Comparison of ENCODE assay signal across 34 mouse cellular contexts in genomic region chr12:35007851-35008250, GRCm38 (mm10). TPM values are rescaled to one million over a fixed set of nuclear protein-coding genes. Genes with fewer than 3 reads are reported as not detected.
DNase-seq lines count a peak whose midpoint lies in the region; ATAC-seq and TF ChIP-seq lines count a peak whose summit lies in the region.
"Had no signal": no experiment of that assay in that cellular context is flagged by ENCODE, and none has a peak within 500 bp of the region (broad histone marks: within the 10 kb centered on the region; RNA-seq: fewer than 3 reads in every experiment).

No protein-coding gene starts in this region.

- peak; percentile 25 for ATAC-seq in forebrain, embryonic 13.5 days
- no peak for ATAC-seq in forebrain, postnatal 0 days
- peak; percentile 35; the same call in 1 of the 2 replicates for ATAC-seq in midbrain, embryonic 12.5 days (ENCODE audit: low FRiP score, low read depth)
- ATAC-seq in midbrain, embryonic 16.5 days = no peak
- ATAC-seq: inflammation-experienced regulatory T-cells, adult 6 months; Patski had no signal

- TF ChIP-seq CTCF in forebrain, postnatal 0 days (IDR thresholded peaks at IDR 0.05; ENCODE audit: low read depth) = no peak

- H3K27me3 ChIP-seq in forebrain, embryonic 13.5 days = no peaks in the 10 kb centered on the region
- no peaks in the 10 kb centered on the region for H3K27me3 ChIP-seq in forebrain, postnatal 0 days (ENCODE audit: insufficient read depth, low read length)
- peaks cover 4% of the 10 kb centered on the region; the same call in 1 of the 2 replicates for H3K27me3 ChIP-seq in midbrain, embryonic 12.5 days
- no peaks in the 10 kb centered on the region for H3K27me3 ChIP-seq in midbrain, embryonic 16.5 days (ENCODE audit: control insufficient read depth, insufficient read depth, low read depth, low read length)
- H3K27me3 ChIP-seq: heart, embryonic 12.5 days; kidney, embryonic 15.5 days; limb, embryonic 12.5 days; lung, embryonic 15.5 days had no signal

- H3K4me2 ChIP-seq in forebrain, embryonic 13.5 days = no peak overlapping the region
- H3K4me2 ChIP-seq in forebrain, postnatal 0 days (ENCODE audit: low read depth) = no peak overlapping the region
- H3K4me2 ChIP-seq in midbrain, embryonic 12.5 days (replicated peaks) = no peak overlapping the region
- H3K4me2 ChIP-seq in midbrain, embryonic 16.5 days (ENCODE audit: low read length) = no peak overlapping the region
- H3K4me2 ChIP-seq: heart, embryonic 12.5 days; kidney, embryonic 15.5 days; limb, embryonic 12.5 days; lung, embryonic 15.5 days had no signal

- peak overlapping the region; percentile 44; the same call in 1 of the 2 replicates for H3K27ac ChIP-seq in forebrain, embryonic 13.5 days
- no peak overlapping the region for H3K27ac ChIP-seq in forebrain, postnatal 0 days (ENCODE audit: low read depth, low read length)
- no peak overlapping the region for H3K27ac ChIP-seq in midbrain, embryonic 12.5 days (replicated peaks)
- no peak overlapping the region for H3K27ac ChIP-seq in midbrain, embryonic 16.5 days (ENCODE audit: low read length)
- H3K27ac ChIP-seq: gastrocnemius, adult 2 months; heart, adult 2 months; kidney, embryonic 15.5 days; limb, embryonic 12.5 days; lung, embryonic 15.5 days had no signal

- H3K4me3 ChIP-seq in forebrain, embryonic 13.5 days = no peak overlapping the region
- H3K4me3 ChIP-seq in forebrain, postnatal 0 days (ENCODE audit: low read depth, low read length) = no peak overlapping the region
- no peak overlapping the region for H3K4me3 ChIP-seq in midbrain, embryonic 12.5 days
- H3K4me3 ChIP-seq in midbrain, embryonic 16.5 days (ENCODE audit: low read depth, low read length) = no peak overlapping the region
- H3K4me3 ChIP-seq: gastrocnemius, adult 2 months; heart, adult 2 months; heart, embryonic 12.5 days; kidney, embryonic 15.5 days; limb, embryonic 12.5 days; lung, embryonic 15.5 days had no signal

- no peaks in the 10 kb centered on the region for H3K36me3 ChIP-seq in forebrain, embryonic 13.5 days (ENCODE audit: poor library complexity, severe bottlenecking)
- H3K36me3 ChIP-seq in forebrain, postnatal 0 days (ENCODE audit: insufficient read depth) = no peaks in the 10 kb centered on the region
- H3K36me3 ChIP-seq in midbrain, embryonic 12.5 days = no peaks in the 10 kb centered on the region
- no peaks in the 10 kb centered on the region for H3K36me3 ChIP-seq in midbrain, embryonic 16.5 days (ENCODE audit: control insufficient read depth, insufficient read depth, low read length)
- H3K36me3 ChIP-seq: heart, embryonic 12.5 days; kidney, embryonic 15.5 days; limb, embryonic 12.5 days; lung, embryonic 15.5 days had no signal

- intact Hi-C loops in gastrocnemius, postnatal 36 days (cut with DNase I) = no loop called here

- H3K4me1 ChIP-seq in forebrain, embryonic 13.5 days = peaks cover 21% of the 10 kb centered on the region
- H3K4me1 ChIP-seq in forebrain, postnatal 0 days (ENCODE audit: insufficient read depth) = no peaks in the 10 kb centered on the region
- peaks cover 17% of the 10 kb centered on the region for H3K4me1 ChIP-seq in midbrain, embryonic 12.5 days
- peaks cover 8% of the 10 kb centered on the region; the same call in 1 of the 2 replicates for H3K4me1 ChIP-seq in midbrain, embryonic 16.5 days (ENCODE audit: control insufficient read depth, insufficient read depth, low read length)
- H3K4me1 ChIP-seq: heart, embryonic 12.5 days; limb, embryonic 12.5 days; lung, embryonic 15.5 days had no signal

- no peaks in the 10 kb centered on the region for H3K9me3 ChIP-seq in forebrain, embryonic 13.5 days (replicated peaks)
- no peaks in the 10 kb centered on the region for H3K9me3 ChIP-seq in forebrain, postnatal 0 days (ENCODE audit: low read length)
- no peaks in the 10 kb centered on the region for H3K9me3 ChIP-seq in midbrain, embryonic 12.5 days
- no peaks in the 10 kb centered on the region for H3K9me3 ChIP-seq in midbrain, embryonic 16.5 days (replicated peaks; ENCODE audit: control insufficient read depth, low read length, poor library complexity, severe bottlenecking)
- H3K9me3 ChIP-seq: heart, embryonic 12.5 days; kidney, embryonic 15.5 days; limb, embryonic 12.5 days; lung, embryonic 15.5 days had no signal

- WGBS in forebrain, embryonic 13.5 days = 28% methylated on average over 1 of the region's 1 CpGs
- WGBS in forebrain, postnatal 0 days = 45% methylated on average over 1 of the region's 1 CpGs
- WGBS in midbrain, embryonic 12.5 days = 67% methylated on average over 1 of the region's 1 CpGs
- WGBS in midbrain, embryonic 16.5 days = 51% methylated on average over 1 of the region's 1 CpGs

- no peak for DNase-seq in forebrain, postnatal 0 days
- peak; percentile 35 for DNase-seq in retina, postnatal 1 day
- no peak for DNase-seq in retina, embryonic 14.5 days (ENCODE audit: low spot score)
- no peak for DNase-seq in gastrocnemius, postnatal 36 days
- DNase-seq: adrenal gland, postnatal 10 days; cerebellum, adult 11 months; cerebellum, adult 9-10 months; cerebellum, postnatal 36 days; gastrocnemius, adult 2 months; heart, adult 2 months; heart, postnatal 4 days; kidney, adult 11 months; kidney, postnatal 25 days; thymus, adult 2 months; thymus, postnatal 36 days had no signal

- H3K9ac ChIP-seq in forebrain, embryonic 13.5 days = no peak overlapping the region
- H3K9ac ChIP-seq in forebrain, postnatal 0 days = no peak overlapping the region
- H3K9ac ChIP-seq in midbrain, embryonic 12.5 days (replicated peaks) = no peak overlapping the region
- no peak overlapping the region for H3K9ac ChIP-seq in midbrain, embryonic 16.5 days (ENCODE audit: low read depth, low read length)
- H3K9ac ChIP-seq: heart, embryonic 12.5 days; kidney, embryonic 15.5 days; limb, embryonic 12.5 days; lung, embryonic 15.5 days had no signal

RNA-seq across cellular contexts. Expression of gene Prps1l1, which starts 23.3 kb away (rescaled TPM):
- not detected in 2 replicates for polyA plus RNA-seq in forebrain, embryonic 13.5 days (2015; fragmentation: Nextera tagmentation; extraction: Ambion mirVana)
- total RNA-seq in forebrain, postnatal 0 days (2014; rRNA removed) = not detected in 2 replicates
- polyA plus RNA-seq in forebrain, postnatal 0 days (2015; fragmentation: Nextera tagmentation; extraction: Ambion mirVana) = not detected in 2 replicates
- not detected in 2 replicates for polyA plus RNA-seq in midbrain, embryonic 12.5 days (2016; fragmentation: Nextera tagmentation; extraction: Ambion mirVana)
- polyA plus RNA-seq in midbrain, embryonic 16.5 days (2015; fragmentation: Nextera tagmentation; extraction: Ambion mirVana) = not detected in 2 replicates
- total RNA-seq in gastrocnemius, postnatal 36 days (2021) = not detected
- total RNA-seq: adrenal gland, postnatal 10 days; gastrocnemius, adult 2 months; gastrocnemius, postnatal 4 days; heart, adult 2 months; heart, postnatal 4 days; layer of hippocampus, adult 18-20 months; layer of hippocampus, postnatal 10 days; left cerebral cortex, adult 18-20 months; left cerebral cortex, postnatal 14 days; liver, adult 2 months; MEL had no signal
- polyA plus RNA-seq: embryonic facial prominence, embryonic 11.5 days; heart, adult 2 months; heart, embryonic 12.5 days; heart, postnatal 0 days; kidney, embryonic 15.5 days; limb, embryonic 12.5 days; liver, adult 2 months; liver, embryonic 16.5 days; lung, embryonic 15.5 days; Patski; thymus, adult 2 months had no signal

RNA-seq across cellular contexts. Expression of gene Snx13, which starts 39.1 kb away (rescaled TPM):
- polyA plus RNA-seq in forebrain, embryonic 13.5 days (2015; fragmentation: Nextera tagmentation; extraction: Ambion mirVana) = 22.3 and 23.3 TPM in 2 replicates
- 29.1 and 30.4 TPM in 2 replicates for total RNA-seq in forebrain, postnatal 0 days (2014; rRNA removed)
- 15.9 and 25.4 TPM in 2 replicates for polyA plus RNA-seq in forebrain, postnatal 0 days (2015; fragmentation: Nextera tagmentation; extraction: Ambion mirVana)
- polyA plus RNA-seq in midbrain, embryonic 12.5 days (2016; fragmentation: Nextera tagmentation; extraction: Ambion mirVana) = 22.2 and 24.3 TPM in 2 replicates
- 28.8 and 33.2 TPM in 2 replicates for polyA plus RNA-seq in midbrain, embryonic 16.5 days (2015; fragmentation: Nextera tagmentation; extraction: Ambion mirVana)
- 10 to 100 TPM; 38.6 to 42.4 TPM for total RNA-seq in gastrocnemius, postnatal 36 days (2021)

Comparison
In these comparisons a context has a peak if more than half of its experiments do, and no peak if none do; other contexts are left out.
1. ATAC-seq: peak in forebrain, embryonic 13.5 days (single experiment) and midbrain, embryonic 12.5 days (single experiment); none in forebrain, postnatal 0 days (single experiment) and midbrain, embryonic 16.5 days (single experiment).